Mouse (Mus musculus): ENCODE data around the gene Parp9.

Parp9 gene

DNA sequence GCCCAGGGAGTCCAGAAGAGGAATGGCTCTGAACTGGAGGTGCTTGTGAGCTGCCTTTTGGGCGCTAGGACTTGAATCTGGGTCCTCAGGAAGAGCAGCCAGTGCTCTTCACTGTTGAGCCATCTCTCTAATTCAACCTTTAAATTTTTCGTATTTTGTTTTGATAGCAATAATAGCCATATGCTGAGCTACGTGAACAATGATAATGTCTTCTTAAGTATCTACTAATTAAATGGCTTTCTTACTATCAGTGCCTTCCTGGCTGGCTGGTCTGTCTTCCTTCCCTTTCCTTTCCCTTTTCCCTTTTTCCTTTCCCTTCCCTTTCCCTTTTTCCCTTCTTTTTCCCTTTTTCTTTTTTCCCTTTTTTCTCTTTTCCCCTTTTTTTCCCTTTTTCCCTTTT, 70.1 kb downstream of the Parp9 start:
- no peak for DNase-seq

DNA sequence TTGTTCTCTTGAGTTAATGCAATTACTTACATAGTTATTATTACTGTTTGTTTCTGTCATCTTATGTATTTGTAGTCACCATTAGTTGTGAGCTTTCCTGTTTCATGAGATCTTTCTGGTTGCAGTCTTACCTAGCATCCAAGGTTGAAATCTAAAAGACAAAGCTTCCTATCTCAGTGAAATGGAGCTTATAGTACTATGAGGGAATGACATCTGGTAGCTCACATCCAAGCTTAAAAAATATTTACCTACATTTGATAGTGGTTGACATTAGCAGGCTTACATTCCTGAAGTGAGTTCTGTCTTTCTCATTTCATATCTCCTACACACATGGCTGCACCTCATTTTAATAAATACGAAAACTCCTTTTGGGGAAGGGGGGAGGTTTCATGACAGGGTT, 78.1 kb downstream of the Parp9 start:
- no peak for DNase-seq
